Mouse (Mus musculus) testis, postnatal 14 days (tissue): ENCODE measurements at regions not wholly inside any gene's neighbourhood (a gene's known extent, or its start where the extent isn't known, plus 50 kb on each side); places are given as distances from the start of the nearest gene placed in this dataset.

ENCODE experiments used
- DNase-seq: peaks from one replicate; pipeline ENCODE4 v3.0.0; 2021; ENCODE audit warnings: low spot score

- DNase-seq = no peak
Measured at GRCm38 (mm10) chr7:67429008-67429873, 56.6 kb upstream of the Mef2a start.

DNA sequence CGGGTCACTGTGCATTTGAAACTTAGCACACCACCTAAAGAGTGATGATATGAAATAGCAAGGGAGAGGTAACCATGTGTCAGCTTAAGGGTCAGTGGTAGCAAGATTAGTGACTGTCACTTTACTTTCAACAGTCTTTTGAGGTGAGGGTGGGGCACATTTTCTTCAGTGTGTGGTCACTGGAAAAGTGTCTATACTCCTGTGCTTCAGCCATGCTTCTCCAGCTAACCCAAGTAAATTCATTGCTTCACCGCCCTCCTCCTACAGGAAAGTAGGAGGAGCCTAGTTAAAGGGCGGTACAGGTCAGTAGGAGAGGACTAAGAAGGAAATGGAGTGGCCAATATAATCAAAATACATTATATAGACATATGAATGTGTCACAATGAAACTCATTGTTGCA is 55.7 kb upstream of the Mef2a start:
- no peak for DNase-seq

GRCm38 (mm10) chr7:67426076-67426475 is 53.4 kb upstream of the Mef2a start:
- DNase-seq = no peak

DNA sequence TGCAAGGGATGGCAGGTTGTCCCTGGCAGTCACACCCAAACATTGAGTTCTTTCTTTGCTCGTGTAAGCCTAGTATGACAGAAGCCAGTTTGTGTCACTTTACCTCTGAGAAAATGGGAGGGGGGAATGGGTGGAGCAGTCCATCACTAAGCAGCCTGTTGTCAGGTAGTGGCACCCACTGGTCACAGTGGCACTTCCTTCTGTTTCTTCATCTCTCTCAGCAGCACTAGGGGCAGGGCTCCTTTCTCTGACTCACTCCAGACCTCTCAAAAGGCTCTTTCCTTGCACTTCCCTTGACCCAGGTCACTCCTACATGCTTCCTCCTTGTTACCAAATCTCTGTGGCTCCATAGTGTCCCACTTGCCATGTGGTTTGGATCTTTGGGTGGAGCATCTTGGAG is 52.9 kb upstream of the Mef2a start:
- no peak for DNase-seq

- DNase-seq = no peak
Measured at GRCm38 (mm10) chr7:67424810-67425485, 52.3 kb upstream of the Mef2a start.
